12 mouse cellular contexts compared by ENCODE assay signal in genomic region chr1:64319155-64319582, GRCm38 (mm10).
"Had no signal": no experiment of that assay in that cellular context is flagged by ENCODE, and none has a peak within 500 bp of the region (broad histone marks: within the 10 kb centered on the region; RNA-seq: fewer than 3 reads in every experiment).

No protein-coding gene starts in this region.

- H3K4me1 ChIP-seq: kidney, embryonic 15.5 days; midbrain, embryonic 15.5 days; neural tube, embryonic 13.5 days had no signal

- ATAC-seq: midbrain, embryonic 15.5 days had no signal

- H3K36me3 ChIP-seq: kidney, embryonic 15.5 days; limb, embryonic 13.5 days; midbrain, embryonic 15.5 days; neural tube, embryonic 13.5 days had no signal

- H3K9me3 ChIP-seq: kidney, embryonic 15.5 days; limb, embryonic 13.5 days; midbrain, embryonic 15.5 days; neural tube, embryonic 13.5 days had no signal

- H3K27ac ChIP-seq: kidney, embryonic 15.5 days; limb, embryonic 13.5 days; liver, embryonic 14.5 days; midbrain, embryonic 15.5 days; neural tube, embryonic 13.5 days had no signal

- H3K9ac ChIP-seq: kidney, embryonic 15.5 days; limb, embryonic 13.5 days; liver, embryonic 14.5 days; midbrain, embryonic 15.5 days; neural tube, embryonic 13.5 days had no signal

- H3K4me2 ChIP-seq: kidney, embryonic 15.5 days; limb, embryonic 13.5 days; midbrain, embryonic 15.5 days; neural tube, embryonic 13.5 days had no signal

- H3K27me3 ChIP-seq: kidney, embryonic 15.5 days; limb, embryonic 13.5 days; midbrain, embryonic 15.5 days; neural tube, embryonic 13.5 days had no signal

- DNase-seq: kidney, postnatal 14 days; left cerebral cortex, postnatal 4 days; lung, adult 18-20 months; lung, postnatal 36 days; right cerebral cortex, adult 18-20 months; right cerebral cortex, postnatal 25 days; thymus, postnatal 36 days had no signal

- H3K4me3 ChIP-seq: kidney, embryonic 15.5 days; limb, embryonic 13.5 days; midbrain, embryonic 15.5 days; neural tube, embryonic 13.5 days had no signal
